Mouse (Mus musculus) left cerebral cortex, postnatal 36 days (tissue): ENCODE results near the gene Plekhg6. TPM values are rescaled to one million over a fixed set of nuclear protein-coding genes. Genes with fewer than 3 reads are reported as not detected.

Experiments used
- DNase-seq, 2 experiments: peaks; one replicate each; pipeline ENCODE4 v3.0.0; 2021 to 2022; ENCODE audit warnings: low spot score in 2 of 2, mixed read lengths in 1 of 2
- intact Hi-C: fragments of 180-260 bp; cut with DNase I; formaldehyde crosslinking; loops from one replicate; pipeline ENCODE4 v1.15.1; 2025
- total RNA-seq, 2 experiments: library from RNA; stranded (reverse); gene quantifications; 2 replicates each; pipeline ENCODE4 v1.2.3; 2021

Gene Plekhg6
- total RNA-seq, 2 experiments from 2014 or later: 0.11 to 0.30 TPM

- intact Hi-C loops: no loop called here
- DNase-seq: no peak
These were observed 40.3 kb downstream of the Plekhg6 start for GRCm38 (mm10) chr6:125340244-125340643.

GRCm38 (mm10) chr6:125338791-125339660 is 41.6 kb downstream of the Plekhg6 start:
- no peak for DNase-seq
- intact Hi-C loops: no loop called here

- DNase-seq: no peak
- intact Hi-C loops: no loop called here
These were observed 46.2 kb downstream of the Plekhg6 start for GRCm38 (mm10) chr6:125334356-125334755.

GRCm38 (mm10) chr6:125333112-125333899 is 47.3 kb downstream of the Plekhg6 start:
- no peak for DNase-seq
- intact Hi-C loops: no loop called here

- peak; percentile 60 to 65 for DNase-seq
- intact Hi-C loops: no loop called here
These were observed 49.8 kb downstream of the Plekhg6 start for GRCm38 (mm10) chr6:125330626-125331326.

GRCm38 (mm10) chr6:125328243-125328642 is 52.4 kb downstream of the Plekhg6 start:
- no peak for DNase-seq
- intact Hi-C loops: no loop called here

GRCm38 (mm10) chr6:125325337-125325736 is 55.3 kb downstream of the Plekhg6 start:
- intact Hi-C loops: no loop called here
- DNase-seq: no peak

- intact Hi-C loops: no loop called here
- DNase-seq: no peak
These were observed 57.0 kb downstream of the Plekhg6 start for GRCm38 (mm10) chr6:125323547-125323946.

- DNase-seq: no peak
These were observed 57.8 kb downstream of the Plekhg6 start for GRCm38 (mm10) chr6:125322794-125323193.

GRCm38 (mm10) chr6:125321114-125321855 is 59.3 kb downstream of the Plekhg6 start:
- DNase-seq: no peak
- intact Hi-C loops: no loop called here

More at GRCm38 (mm10) chr6:125322794-125323193, 57.8 kb downstream of the Plekhg6 start:
- intact Hi-C loops: no loop called here

- intact Hi-C loops: no loop called here
- no peak for DNase-seq
These were observed 60.3 kb downstream of the Plekhg6 start, which contains the start of gene Scnn1a for GRCm38 (mm10) chr6:125320323-125320722. Gene Scnn1a, plus strand, starts transcription at chr6:125320659.

- no peak for DNase-seq
- intact Hi-C loops: no loop called here
These were observed 60.7 kb downstream of the Plekhg6 start for GRCm38 (mm10) chr6:125319919-125320296.

- no peak for DNase-seq
- intact Hi-C loops: no loop called here
These were observed 61.3 kb downstream of the Plekhg6 start for GRCm38 (mm10) chr6:125318981-125319918.

- intact Hi-C loops: no loop called here
- no peak for DNase-seq
These were observed 63.5 kb downstream of the Plekhg6 start for GRCm38 (mm10) chr6:125317077-125317476.

- no peak for DNase-seq
- intact Hi-C loops: no loop called here
These were observed 65.8 kb downstream of the Plekhg6 start for GRCm38 (mm10) chr6:125314746-125315145.

- DNase-seq: no peak
- intact Hi-C loops: no loop called here
These were observed 66.4 kb downstream of the Plekhg6 start for GRCm38 (mm10) chr6:125314231-125314563.

- peak; percentile 26 to 40 for DNase-seq
- intact Hi-C loops: no loop called here
These were observed 66.9 kb downstream of the Plekhg6 start, which contains the start of gene Ltbr for GRCm38 (mm10) chr6:125313546-125314230. Gene Ltbr, minus strand, starts transcription at chr6:125313885.
